Mouse (Mus musculus) bone marrow, adult 2 months (tissue): ENCODE measurements around the gene Prtg.

Experiments
- CTCF ChIP-seq: fragments of 200-500 bp; IDR thresholded peaks from 2 replicates; pipeline ENCODE4 v1.5.1; 2011; ENCODE audit warnings: low read length, control low read depth; ENCODE audit not compliant: control insufficient read depth, insufficient read depth
- POLR2A ChIP-seq: fragments of 200-500 bp; IDR thresholded peaks from 2 replicates; pipeline ENCODE4 v1.6.1; 2011; ENCODE audit warnings: low read depth, mild to moderate bottlenecking, control low read depth, low read length, borderline replicate concordance; ENCODE audit not compliant: control insufficient read depth

DNA sequence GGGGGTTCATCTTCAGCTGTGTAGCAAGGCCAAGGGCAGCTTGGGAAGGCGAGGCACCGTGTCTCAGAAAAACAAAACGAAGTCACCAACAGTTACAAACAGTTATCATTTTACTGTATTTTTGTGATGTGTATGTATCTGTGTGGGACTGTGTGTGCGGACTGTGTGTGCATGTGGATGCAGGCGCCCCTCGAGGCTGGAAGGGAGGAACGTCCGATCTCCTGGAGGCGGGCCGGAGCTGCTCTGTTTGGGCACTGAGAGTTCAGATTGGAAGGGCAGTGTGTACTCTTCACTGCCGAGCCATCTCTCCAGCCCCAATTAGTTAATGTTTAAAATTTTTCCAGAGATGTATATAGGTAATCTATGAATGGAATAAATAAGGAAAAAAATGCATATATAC is 55.5 kb downstream of the Prtg start:
- TF ChIP-seq POLR2A (no peak), CTCF (no peak)
